Mouse (Mus musculus) lung, postnatal 4 days (tissue): ENCODE data around the gene Tfap2a.

ENCODE experiments used
- DNase-seq, 2 experiments: peaks; one replicate each; pipeline ENCODE4 v3.0.0; 2021

The Tfap2a gene

DNA sequence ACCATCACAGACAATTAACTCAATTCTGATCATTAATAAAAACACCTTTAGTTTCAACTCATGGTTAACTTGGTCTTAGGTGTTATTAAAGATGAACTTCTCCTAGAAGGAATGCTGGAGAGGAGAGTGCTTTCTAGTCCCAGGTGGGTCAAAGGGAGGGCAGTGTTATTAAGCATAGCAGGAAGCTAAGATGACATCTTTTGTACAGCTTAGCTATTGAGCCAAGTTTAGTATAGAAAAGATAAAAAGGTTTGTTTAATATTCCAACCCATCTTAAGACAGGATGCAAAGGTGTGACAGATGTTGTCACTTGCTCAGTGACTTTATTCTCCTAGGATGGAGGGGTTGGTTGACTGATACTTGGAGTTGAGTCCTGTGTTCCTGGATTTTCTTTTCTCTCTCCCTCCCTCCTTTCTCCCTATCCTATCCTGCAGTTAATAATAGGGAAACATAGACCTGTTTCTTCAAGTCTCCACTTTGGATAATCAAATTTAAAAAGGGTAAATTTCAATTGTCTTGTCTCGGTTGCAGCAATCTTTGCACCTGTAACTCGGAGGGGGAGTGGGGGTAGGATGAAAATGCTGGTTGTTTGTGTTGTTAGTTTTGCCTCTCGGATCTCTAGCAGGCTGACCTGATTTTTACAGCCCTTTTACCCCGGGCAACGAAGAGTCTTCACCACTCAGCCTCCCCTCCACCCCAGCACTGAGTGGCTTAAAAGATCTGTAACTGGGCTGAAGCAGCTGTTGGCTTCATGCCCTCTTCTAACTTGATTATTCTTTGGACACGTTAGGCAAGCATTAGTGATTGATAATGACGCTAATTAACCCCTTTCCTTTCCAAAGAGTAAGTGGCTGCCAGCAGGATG lies 26.3 kb downstream of the Tfap2a start:
- no peak for DNase-seq

DNA sequence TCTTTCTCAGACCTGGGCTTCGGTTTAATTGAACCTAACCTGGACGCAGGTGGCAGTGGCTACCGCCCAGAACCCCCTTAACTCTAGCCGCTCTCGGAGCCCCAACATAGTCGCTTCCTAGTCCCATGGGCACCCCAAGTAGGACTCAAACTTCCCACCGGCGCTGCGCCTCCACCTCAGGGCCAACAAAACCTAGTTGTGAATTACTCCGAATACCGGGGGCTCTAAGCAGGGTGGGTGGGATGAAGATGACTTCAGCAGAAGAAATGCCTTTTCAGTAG lies 28.2 kb downstream of the Tfap2a start:
- DNase-seq = no peak

DNA sequence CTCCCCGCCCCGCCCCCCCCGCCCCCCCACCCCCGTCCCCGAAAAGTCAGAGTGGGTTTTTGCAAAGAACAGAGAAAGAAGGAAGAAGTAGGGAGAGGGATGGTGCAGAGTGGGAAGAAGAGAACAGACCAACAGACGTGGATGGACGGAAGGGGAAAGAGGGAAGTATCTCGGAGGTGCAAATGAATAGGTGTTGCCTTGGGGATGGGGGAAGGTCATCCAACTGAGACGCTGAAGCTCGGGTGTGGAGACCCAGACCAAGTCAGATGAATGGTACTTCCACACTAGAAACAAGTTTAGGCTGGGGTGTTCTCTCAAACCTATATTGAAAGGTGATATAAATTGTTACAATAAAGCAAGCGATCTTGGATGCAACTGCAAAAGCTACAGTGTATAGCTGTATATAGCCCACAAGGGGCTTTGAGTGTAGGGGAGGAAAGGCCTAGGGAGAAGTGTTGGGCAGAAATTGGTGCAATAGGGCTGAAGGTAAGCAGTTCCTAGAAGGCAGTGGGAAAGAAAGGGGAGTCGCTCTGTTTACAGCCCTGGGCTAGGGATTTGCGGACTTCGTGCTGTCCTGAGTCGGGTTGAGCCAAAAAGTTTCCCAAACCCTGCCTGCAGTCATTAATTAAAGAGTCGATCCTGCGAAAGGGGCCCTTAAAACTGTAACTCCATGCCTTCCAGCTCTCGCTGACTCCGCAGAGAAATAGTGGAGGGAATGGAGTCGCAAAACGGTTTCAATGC lies 28.7 kb downstream of the Tfap2a start:
- no peak for DNase-seq

DNA sequence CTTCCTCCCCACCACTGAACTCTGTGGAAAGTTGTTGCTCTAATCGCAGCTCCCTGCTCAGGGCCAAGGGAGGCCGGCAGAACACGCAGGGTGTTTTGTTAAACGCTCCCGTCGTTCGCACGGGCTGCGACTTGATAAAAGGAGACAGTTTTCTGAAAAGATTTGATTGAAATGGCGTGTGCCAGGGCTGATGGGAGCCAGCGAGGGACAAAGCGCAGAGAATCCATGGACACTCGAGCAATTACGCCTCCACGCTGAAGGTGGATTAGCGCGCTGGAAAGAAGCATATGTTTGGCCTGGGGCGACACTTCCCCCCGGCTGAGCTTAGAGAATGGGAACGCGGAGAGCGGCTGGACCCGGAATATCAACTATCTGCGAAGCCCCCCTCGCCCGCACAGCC lies 29.3 kb downstream of the Tfap2a start:
- DNase-seq = no peak

DNA sequence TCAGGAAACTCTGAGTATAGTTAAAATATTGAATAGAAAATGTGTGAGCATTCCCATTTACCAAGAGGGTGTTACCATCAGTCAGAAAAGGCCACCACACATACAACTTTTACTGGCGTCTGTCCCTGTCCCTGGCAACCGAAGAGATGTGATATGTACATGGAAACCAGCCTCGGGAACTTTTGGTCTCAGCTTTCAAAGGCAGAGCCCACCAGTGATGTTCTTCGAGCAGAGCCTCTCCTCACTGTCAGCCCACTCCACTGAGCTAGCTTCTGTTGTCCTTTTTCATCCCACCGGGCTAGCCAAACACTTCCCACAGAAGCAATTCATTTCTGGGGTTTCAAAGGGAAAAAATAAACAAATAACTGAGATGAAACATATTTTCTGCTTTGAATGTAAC lies 29.9 kb downstream of the Tfap2a start:
- DNase-seq = no peak

DNA sequence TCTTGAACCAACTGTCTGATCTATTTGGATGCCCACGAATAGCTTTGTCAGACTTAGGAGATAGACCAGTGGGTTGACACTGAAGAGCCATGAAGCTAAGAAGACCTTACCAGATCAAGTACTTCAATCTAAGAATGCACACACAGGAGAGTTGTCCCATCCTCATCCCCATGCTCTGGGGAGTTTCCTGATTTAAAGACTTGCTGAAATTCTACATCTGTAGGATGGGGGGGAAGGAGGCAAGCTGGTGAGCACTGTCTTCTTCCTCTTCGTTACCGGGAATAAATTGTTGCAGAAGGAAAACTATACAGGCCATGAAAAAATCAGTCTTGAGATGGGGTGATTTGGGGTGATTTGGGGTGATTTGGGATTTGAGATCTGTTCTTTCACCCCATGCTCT lies 30.5 kb downstream of the Tfap2a start:
- DNase-seq = no peak

DNA sequence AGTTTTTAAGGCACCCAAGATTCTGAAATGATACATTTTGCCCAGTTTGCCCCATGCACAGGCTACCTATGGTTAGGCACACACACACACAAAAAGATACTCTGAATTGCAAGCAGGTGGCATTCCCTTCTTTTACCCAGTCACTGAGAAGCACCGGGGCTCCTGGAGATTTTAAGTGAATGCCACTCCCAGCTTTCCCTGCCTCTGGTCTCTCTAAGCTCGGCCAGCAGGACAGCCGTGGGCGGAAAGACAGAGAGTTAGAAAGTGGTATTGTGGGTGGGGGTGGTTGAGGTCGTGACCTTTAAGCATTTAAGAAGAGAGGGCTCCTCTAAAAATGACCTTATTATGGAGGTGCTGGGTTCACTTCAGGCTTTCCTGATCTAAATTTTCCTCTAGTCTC lies 31.6 kb downstream of the Tfap2a start:
- DNase-seq = no peak

DNA sequence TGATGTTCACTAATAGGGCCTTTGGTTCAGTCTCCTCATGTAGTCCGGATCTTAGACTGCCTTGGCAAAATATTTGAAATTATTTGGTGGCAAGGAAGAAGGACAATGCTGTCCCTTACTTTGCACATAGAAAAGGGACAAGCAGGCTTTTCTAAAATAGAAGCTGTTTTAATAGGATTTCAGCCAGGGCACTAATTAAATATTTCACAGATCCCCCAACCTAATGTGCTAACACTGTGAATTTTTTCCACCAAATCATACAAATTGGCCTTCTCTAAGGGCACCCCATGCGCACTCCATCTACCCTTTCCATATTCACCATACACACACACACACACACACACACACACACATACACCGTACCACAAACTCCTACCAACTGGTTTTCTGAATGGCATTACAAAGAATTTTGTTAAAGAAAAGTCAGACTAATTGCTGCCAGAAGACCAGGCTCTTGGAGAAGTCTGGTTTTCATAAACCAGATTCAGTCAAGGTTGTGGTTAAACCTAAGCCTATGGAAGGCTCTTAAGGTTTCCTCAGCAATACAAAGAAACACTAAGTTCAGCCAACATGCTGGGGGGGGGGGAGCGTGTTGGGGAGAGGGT lies 32.3 kb downstream of the Tfap2a start:
- DNase-seq = no peak

DNA sequence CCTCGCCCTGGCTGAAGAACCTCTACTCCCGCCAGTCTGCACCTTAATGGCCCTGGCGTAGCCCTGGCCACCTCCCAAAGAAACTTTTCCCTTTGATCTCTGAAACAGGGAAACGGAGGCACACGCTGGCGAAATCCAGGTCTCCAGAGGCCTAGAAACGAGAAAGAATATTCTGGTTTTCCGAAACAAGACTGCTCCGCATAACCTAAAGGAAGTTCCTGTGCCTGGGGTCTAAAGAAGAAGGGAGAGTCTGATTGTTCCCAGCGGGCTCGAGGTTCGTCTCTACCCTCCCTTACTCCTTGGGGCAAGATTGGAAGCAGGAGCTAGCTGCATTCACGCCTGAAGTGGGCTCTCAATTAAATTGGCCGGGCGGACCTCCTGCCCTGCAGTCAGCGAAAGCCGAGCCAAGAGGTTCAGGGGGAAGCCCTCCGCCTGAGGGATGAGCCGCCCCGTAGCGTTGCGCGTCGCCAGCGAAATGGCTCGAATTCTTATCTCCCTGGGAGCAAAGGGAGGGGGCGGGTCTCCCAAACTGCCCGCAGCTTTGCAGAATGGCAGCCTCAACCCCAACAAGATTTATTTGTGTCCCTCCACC lies 33.2 kb downstream of the Tfap2a start:
- no peak for DNase-seq

DNA sequence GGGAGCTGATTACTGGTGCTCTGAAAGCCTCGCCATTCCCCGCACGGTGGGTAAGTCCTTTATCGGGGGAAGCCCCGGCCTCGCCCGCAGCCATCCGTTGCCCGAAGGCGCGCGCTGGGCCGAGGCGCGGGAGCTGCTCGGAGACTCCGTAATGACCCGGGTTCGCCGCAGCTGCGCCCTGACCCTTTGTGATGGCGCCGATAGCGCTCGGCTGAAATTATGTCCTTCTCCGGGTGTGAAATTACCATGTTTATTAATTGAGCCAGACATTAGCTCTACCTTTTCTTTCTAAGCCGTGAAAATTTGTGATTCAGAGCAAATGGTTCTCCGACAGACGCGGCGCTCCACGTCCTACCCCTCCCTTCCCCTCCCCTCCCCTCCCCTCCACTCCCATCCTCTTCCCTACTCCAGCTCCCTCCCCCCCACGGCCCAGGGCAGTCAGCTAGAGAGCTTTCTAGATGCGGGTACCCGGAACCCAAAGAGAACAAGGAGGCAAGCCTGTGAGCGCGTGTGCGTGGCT lies 34.1 kb downstream of the Tfap2a start:
- DNase-seq = no peak

DNA sequence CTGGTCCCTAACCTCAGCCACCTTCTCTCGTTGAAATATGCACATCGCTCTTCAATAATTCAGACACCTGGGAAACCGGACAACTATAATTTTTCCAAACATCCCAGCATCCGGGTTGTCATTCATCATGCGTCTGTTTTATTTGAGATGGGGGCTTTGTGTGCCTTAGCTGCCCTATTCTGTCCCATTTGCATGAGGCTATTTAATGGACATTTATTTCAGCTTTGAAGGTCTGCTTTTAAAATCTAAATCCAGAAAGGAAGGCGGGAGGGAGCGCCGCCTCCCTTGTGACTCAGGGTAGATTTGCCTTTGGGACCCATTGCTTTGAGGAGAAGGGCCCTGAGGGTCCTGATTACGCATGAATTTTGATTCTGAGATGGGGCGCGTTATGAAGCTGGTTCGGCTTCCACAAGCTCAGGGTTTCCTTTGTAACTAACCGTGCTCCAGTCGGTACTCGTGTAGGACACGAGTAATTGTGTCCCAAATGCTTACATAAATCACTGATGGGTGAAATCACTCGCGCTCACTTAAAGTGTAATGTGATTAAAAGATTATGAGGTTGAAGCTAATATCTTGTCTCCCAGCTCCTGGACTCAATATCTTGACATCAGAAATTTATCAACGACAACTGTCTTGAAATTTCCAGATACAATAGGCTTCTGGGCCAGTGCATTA lies 34.9 kb downstream of the Tfap2a start:
- no peak for DNase-seq

DNA sequence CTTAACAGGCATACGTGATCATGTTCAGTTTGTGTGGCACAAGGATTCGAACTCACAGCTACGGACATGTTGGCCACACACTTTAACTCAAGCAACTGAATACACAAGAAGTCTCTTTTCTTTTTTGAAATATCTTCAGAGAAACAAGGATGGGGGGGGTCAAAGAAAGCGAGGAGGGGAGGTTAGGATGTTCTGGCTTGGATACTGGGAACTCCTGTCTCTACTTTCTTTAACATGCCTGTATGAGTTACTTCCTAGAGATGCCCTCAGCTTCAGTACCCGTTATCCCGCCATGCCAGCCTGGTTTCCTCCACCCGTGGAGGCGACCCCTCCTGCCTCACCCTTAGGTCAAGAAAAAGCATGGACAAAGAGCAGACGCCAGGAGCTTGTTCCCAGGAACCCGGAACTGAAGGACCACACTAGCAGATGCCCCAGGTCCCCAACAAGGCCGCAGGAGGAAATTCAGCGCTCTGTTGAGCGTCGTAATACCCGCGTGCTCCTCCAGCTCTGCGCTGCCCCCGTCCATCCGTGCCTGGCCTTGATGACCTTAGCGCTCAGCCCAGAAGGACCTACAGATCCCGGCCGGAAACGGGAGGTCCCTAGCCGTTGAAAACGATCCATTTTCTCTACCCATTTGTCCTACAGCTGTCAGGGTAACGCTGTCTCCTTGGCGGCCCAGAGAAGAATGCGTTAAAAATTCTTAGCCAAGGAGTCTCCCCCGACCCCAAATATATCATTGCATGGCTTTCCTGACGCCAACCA lies 35.6 kb downstream of the Tfap2a start:
- no peak for DNase-seq

DNA sequence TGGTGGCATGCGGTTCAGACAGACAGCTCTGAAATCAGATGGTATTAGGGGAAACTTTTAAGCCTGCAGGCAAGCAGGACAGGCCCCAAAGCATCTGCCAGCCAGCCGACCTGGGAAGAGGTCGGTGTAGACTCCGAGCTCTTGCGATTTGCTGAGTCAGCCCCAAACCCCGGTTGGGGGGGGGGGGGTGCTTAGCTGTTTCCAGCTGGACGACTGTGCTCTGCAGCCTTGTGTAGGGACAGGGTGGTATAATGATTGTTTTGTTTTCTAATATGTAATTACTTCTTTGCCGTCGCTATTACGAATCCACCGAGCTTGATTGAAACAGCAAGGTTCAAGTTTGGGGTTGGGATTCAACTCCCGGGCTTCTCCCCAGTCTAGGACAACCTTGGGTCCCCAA lies 36.5 kb downstream of the Tfap2a start:
- DNase-seq = no peak

DNA sequence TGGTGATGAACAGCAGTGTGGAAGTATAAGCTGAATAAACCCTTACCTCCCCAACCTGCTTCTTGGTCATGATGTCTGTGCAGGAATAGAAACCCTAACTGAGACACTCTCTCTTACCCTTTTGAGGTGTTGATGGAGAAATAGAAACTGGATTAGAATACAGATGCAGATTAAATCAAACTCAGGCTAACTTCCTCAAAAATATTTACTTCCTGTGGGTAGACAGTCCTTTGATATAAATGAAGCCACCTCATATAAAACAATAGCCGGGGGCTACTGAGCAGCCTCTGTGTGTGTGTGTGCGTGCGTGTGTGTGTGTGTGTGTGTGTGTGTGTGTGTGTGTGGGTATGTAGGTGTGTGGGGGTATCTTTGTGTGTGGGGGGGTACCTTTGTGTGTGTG lies 52.4 kb downstream of the Tfap2a start:
- DNase-seq = no peak

DNA sequence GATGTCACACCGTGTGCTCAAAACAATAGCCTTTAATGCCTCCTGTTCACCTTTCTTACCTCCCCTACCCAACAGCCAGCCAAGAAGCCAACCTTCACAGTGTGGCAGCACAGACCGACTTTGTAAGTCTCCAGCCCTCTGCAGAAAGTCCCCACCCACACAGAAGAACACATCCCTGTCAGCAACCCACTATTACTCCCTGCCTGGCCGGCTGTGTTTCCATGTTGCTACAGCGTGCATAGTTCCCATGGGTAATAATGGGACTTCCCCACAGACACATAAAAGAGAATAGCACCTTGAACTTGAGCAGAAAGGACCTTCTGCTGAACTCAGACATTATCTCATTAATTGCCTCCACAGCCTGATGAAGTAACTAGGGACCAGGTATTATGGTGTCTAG lies 61.4 kb downstream of the Tfap2a start:
- no peak for DNase-seq
